In the genomic region with DNA sequence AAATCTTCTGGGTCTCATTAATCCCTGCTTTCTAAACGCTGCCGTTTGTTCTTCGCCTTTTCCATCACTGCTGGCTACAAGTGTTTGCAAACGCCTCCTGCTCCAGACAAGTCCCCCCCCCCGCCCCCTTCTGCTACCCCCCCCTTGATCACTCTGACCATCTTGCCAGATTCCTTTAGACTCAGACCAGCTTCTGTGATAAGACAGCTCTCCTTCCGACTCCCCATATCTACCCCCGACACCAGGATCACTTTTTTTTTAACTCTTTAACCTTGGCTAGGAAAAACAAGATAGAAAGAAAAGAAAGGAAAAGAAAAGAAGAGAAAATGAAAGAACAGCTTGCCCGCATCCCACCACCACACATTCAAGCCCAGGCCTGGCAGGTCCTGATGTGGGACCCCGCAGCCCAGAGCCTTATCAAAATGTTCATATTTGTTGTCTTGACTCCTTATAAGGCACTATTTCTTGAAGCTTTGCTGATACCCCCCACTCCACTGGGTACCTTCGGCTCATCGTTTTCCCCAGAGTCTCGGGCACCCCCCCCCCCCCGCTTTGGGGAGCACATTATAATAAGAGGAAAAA, we compare ENCODE assay signal across 1 mouse cellular context.
TF ChIP-seq lines count a peak whose summit lies in the region.

No protein-coding gene starts in this region.

TF ChIP-seq in CH12.LX, 34 proteins besides CTCF, POLR2A, EP300 and RAD21 (continued from another document):
- no peak for TF ChIP-seq ZC3H11A (IDR thresholded peaks at IDR 0.05; ENCODE audit: low read depth, low read length)
- no peak for TF ChIP-seq RCOR1 (conservative IDR thresholded peaks at IDR 0.05; ENCODE audit: low read depth, low read length)
- no peak for TF ChIP-seq CHD2 (IDR thresholded peaks at IDR 0.05; ENCODE audit: low read length)
- TF ChIP-seq BHLHE40 (IDR thresholded peaks at IDR 0.05; ENCODE audit: low read depth, low read length), result no peak
- TF ChIP-seq ZNF384 (IDR thresholded peaks at IDR 0.05; ENCODE audit: low read depth, low read length), result no peak
